Mouse (Mus musculus) gastrocnemius, postnatal 14 days (tissue): ENCODE data around the gene Podxl. TPM values are rescaled to one million over a fixed set of nuclear protein-coding genes. Genes with fewer than 3 reads are reported as not detected.

Experiments
- DNase-seq: peaks from one replicate; pipeline ENCODE4 v3.0.0; 2021; ENCODE audit warnings: mixed read lengths
- intact Hi-C: fragments of 180-260 bp; cut with DNase I; formaldehyde crosslinking; loops from one replicate; pipeline ENCODE4 v1.15.1; 2025; ENCODE audit warnings: low total_unique reads
- total RNA-seq, 2 experiments: library from RNA; stranded (reverse); gene quantifications; 2 replicates each; pipeline ENCODE4 v1.2.3; 2021

The Podxl gene
- total RNA-seq, 2 experiments from 2014 or later, result 24.9 to 30.4 TPM

DNA sequence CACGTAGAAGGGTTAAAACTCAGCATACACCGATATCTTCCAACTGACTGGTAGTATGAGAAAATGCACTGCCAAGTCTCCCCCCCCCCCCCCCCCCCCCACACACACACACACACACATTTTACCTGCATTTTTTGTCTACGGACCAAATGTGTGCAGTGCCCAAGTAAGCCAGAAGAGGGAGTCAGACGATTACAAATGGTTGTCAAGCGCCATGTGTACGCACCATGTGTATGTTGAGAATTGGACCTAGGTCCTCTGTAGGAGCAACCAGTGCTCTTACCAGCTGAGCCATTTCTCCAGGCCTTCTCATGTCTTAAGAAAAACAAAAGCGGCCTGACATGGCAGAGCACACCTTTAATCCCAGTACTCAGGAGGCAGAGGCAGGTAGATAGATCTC is 35.9 kb downstream of the Podxl start:
- DNase-seq, result no peak
- intact Hi-C loops, result loop anchor here (2.0 kb wide), 1 partner anchor 111 kb away; no protein-coding TSS in a partner anchor

DNA sequence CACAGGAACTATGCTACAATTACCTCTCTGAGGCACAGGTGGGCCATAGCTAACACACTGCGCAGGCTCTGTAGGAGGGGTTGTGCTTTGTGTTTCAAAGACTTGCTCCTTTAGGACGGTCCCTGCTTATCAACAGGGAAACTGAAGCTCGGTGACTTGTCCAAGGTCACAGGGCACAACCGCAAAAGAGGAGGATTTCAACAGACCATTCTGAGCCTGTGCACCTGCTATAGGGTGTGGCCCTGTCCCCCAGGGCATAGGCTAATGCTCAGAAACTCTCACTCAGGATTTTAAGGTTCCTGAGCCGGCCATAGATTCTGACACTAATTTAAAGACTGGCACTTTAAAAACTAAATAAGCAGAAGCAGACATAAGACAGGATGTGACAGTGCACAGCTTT is 36.9 kb downstream of the Podxl start:
- no peak for DNase-seq
- intact Hi-C loops, result no loop called here

DNA sequence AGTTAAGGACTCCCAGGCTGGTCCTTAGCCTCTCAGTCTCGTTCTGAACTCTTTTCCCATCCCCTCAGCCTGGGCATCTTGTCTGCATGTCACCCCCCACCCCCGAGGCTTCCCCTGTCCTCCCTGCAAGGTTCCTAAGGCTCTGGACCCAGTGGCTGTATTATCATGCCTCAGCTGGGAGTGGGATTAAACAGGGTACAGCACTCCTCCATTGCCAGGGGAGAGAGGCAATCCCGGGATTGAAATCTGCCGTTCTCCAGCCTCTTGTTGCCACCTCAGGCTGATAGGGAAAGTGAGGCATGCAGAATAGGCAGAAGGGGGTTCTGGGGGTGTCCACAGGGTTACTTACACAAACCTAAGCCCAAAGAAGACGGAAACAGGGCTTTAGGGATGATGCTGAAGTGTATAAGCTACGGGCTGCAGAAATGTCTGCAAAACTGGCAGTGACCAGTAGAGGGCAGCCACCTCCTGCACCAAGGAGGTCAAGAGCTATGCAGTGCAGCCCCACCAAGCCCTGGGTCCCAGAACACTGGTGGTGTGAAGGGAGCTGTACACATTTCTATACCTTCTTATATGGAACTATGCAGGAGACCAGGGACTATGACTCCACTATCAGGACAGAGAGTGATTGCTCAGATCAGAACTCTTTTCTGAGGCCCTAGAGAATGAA is 38.4 kb downstream of the Podxl start:
- DNase-seq, result peak; percentile 52
- intact Hi-C loops, result no loop called here

DNA sequence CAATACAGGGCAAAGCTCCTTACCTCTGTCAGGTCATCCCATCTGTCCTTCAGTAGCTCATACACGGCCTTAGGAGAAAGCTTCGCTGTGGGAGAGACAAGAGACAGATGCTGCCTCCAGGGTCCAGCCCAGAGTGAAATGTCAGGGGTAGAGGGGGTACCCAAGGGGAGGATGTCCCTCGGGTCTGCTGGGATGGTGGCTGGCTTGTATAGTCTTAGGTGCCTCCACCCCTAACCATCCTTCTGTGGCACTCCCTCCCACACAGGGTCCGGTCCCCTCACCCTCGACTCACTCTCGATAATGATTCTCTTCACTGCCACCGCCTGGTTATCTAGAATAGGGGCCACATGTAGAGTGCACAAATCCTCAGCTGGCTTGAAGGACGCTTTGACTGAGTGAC is 39.1 kb downstream of the Podxl start:
- intact Hi-C loops, result no loop called here
- no peak for DNase-seq

DNA sequence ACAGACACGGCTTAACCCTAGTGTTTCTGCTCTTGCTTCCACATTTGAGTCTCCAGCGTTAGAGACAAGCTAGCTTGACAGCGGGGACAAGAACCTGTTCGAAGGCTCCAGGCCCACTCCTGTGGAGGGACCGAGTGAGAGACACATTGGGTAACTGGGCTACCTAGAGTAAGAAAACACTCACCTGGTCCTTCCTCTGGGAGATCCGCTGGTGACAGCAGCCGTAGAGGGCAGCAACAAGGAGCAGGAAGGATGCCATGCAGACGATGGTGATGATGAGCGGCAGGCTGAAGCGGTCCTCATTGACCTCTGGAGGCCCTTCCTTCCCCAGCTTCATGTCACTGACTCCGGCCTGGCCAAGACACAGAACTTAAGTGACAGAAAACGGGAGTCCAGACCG is 39.7 kb downstream of the Podxl start:
- intact Hi-C loops, result no loop called here
- DNase-seq, result no peak

DNA sequence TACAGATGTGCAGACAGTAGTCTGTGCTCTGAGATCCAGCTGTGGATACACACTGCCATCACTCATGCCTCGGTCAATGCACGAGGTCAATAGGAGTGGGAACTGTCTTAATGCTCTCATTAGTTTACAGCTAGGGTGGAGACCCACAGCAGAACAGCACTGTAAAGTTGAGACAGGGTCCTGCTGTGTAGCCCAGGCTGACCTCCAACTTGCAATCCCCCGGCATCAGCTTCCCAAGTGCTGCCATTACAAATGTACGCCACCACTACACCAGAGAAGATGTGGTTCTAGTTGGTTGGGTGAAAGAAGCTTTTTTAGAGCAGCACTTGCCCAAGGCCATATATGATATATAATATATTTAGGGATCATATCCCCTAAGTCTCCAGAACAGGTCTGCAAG is 40.1 kb downstream of the Podxl start:
- DNase-seq, result no peak
- intact Hi-C loops, result no loop called here

DNA sequence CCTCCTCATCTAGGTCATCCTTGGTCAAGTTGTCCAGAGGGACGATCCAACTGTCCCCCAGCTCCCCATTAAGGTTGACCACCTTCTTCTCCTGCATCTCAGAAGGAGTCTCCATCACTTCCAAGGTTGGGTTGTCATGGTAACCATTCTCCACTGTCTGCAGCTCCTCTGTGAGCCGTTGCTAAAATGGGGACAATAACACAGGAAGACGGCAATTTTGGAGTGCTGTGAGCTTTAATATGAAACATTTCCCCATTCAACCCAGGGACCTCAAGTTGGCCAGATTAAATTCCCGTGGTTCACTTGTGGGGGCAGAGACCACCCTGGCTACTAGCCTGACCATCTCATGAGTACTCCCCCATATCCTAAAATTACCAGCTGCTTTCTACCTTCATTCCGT is 40.7 kb downstream of the Podxl start:
- intact Hi-C loops, result no loop called here
- DNase-seq, result no peak

DNA sequence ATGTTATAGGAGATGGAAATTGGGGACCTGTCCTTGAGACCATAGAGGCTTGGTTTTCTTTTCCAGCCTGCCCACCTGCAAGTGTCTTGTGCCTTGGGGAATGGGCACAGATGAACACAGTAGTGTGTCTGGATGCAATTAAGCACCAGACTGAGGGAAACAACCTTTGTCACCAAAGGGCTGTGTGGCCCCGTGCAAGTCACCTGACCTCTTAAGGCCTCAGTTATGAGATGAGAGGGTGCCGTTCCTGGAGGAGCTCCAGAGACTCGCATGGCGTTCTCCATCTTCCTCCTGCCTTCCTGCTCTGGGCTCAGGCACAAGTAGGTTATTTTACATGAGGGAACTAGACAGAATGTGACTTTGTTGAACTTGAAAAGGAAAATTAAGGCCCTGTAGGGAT is 41.3 kb downstream of the Podxl start:
- intact Hi-C loops, result no loop called here
- no peak for DNase-seq

DNA sequence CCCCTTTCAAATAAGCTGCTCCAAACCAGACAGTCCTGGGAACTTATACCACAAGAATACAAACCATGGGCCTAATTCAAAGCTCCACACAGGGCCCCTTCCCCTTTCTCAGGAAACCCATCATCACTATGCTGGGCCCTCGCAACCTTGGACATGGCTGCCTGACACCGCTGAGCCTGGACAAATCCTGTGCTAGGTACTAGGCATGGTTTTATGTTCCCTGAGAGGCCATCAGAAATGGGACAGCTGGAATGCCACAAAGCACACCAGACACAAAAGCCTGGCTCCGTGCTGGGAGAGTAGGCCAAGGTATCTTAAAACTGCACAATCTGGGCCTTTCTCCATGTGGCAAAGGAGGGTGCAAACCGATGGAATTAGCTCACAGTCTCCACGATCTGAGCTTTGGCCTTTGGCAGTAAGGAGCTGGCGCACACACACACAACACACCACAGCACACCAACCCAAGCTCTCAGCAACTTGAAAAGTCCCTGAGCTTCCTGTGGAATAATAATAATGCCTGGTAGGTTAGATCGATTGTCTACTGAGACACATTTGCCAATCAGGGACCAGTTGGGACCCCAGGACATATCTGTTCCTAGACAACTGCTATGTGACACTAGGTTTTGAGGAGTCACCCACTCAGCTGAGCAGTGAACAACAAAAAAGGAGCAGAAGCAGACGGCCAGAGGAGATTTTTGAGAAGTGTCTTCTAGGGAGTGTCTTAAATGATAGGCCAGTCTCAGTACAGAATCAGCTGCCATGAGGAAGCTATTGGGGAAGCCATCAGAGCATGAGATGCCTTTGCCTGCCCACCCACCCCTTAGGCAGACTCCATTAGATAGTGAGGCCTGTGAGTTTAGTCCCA is 42.1 kb downstream of the Podxl start:
- DNase-seq, result no peak

DNA sequence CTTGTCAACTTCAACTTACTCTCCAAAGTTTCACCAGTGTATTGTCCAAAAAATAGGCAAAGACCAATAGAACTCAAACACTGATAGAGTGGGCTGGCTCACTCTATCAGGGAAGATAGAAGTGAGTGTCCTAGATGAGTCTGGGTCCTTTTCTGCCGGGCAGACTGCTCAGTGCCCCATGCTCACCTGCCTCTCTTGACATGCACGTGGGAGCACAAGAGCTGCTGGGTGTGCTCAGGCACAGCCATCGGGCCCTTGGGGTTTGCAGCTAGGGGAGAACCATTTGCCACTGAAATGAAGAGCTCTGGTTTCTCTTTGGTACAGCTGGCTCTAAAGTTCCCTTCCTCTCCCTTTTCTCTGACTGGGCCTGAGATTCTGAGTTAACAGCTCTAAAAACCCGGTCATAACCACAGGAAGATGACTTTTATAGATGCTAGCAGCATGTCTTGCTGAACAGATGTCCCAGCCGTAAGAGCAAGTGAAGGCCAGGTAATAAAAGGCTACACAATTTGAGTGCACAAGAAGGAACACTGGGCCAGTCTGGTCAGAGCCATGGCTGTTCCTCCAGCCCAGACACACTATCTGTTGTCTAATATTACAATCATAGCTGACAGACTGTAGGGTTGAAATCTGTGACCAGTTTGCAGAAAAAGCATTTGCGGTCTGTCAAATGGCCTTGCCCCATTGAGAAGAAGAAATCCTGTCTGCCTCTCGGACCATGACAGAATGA is 43.1 kb downstream of the Podxl start:
- no peak for DNase-seq
- intact Hi-C loops, result no loop called here

More for the DNA sequence above, 42.1 kb downstream of the Podxl start:
- intact Hi-C loops, result no loop called here

DNA sequence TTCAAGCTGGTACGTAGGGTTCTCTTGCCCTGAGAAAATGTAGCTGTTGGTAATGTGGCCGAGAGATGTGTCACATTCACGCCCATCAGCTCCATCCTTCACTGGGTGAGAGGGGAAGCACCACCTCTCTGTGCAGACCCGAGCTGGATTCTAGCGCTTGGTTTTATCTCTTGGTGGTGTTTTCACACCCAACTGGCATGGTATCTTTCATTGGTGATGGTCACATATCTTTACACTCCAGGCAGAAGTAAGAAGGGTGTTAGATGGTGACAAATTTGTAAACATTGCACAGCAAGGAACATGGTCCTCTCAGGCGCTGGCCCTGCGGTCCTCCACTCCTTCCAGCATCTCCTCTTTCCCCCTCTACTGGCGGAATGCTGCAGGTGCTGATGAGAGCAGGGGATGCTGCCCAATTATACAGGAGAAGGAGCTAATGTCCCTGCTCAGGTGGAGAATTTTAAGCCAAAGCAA is 44.7 kb downstream of the Podxl start:
- intact Hi-C loops, result no loop called here
- no peak for DNase-seq

DNA sequence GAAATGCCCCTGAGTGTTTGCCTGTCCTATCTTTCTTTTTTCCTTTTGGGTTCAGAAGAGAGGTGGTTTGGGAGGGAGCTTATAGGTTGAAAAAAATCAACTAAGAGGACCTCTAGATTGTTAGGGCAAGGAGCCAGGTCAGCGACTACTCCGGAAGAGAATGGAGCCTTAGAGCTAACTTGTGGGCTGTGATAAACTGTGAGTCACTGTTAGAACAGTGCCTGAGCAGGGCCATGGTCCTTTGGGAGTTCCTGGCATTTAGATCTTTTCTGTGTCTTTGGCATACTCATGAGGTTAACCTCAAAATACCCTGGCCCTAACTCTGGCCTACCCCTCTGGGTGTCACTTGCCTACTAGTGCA is 45.5 kb downstream of the Podxl start:
- no peak for DNase-seq
- intact Hi-C loops, result no loop called here

DNA sequence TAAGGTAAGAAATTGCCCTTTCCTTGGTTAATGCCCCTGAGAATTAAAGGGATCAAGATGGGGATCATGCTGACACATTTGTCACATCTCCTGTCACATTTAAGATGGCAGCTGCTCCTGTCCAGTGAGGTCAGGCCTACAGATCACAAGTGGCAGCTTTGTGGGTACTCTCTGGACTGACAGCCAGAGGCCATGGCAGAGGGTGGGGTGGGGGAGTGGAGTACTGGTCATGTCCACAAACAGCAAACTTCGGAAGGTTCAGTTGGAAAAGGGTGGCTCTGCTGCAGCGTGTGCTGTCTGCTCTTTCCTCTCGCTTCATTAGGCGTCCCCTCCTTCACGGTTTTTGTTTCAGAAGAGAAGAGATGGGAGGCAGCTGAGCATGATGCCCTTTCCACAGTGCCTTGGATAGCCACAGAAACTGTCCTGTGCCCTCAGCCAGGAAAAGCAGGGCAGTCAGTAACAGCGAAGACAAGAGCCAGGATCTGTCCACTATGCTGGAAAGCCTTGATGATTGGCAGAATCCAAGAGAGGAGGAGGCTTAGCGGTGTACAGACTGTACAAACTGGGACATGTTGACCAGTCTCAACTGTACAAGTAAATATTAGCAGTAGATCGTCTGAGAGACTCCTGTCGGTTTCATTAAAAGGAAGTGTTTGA is 46.0 kb downstream of the Podxl start:
- no peak for DNase-seq
- intact Hi-C loops, result no loop called here

DNA sequence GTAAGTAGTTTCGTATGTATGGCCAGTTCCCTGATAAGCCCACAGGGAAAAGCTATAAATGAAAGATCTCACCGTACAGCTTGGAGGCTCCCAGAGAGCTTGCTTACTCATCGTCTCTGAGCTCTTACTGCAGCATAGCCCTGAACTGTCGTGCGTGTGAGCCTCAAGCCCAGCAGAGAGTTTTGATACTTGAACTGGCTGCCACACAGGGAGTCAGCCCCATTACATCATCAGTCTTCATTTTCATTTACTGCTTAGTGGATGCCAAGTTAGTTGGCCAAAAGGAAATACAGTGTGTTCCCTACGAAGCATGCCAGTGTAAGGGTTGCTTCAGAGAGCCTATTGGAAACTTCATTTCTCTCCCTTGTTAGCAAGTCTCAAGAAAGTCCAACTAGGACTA is 50.1 kb downstream of the Podxl start:
- intact Hi-C loops, result no loop called here
- DNase-seq, result no peak

DNA sequence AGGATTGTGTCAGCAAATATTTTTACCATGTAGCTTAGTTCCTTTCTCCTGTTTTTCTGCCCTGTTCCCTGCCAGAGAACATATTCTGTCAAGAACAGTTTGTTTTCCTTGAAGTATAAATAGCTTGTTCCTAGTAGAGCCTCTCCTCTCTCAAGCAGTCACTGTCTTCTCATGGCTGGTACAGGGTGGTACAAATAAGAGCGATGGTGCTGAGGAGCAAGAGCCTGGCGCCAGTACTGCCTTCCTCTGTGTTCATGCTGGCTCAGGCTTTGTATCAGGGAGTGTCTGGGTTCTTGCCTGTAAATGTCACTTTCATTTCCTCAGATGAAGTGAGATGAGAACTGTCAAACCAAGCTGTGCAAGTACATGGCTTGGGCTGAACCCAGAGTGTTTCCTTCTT is 61.2 kb downstream of the Podxl start:
- intact Hi-C loops, result no loop called here
- DNase-seq, result no peak

DNA sequence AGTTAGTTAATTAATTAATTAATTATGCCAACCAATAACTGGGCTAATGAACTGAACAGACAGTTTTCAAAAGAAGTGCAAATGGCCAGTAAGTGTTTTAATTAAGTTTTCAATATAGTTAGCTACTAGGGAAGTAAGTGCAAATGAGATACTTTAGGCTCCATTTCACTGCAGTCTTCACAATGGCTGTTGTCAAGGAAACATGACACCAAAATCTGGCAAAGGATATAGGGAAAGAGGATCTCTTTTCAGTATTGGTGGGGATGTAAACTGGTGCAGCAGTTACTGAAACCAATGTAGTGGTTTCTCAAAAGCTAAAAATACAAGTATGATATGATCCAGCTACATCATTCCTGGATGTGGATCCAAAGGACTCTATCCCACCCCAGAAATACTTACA is 63.1 kb downstream of the Podxl start:
- DNase-seq, result no peak
- intact Hi-C loops, result no loop called here

DNA sequence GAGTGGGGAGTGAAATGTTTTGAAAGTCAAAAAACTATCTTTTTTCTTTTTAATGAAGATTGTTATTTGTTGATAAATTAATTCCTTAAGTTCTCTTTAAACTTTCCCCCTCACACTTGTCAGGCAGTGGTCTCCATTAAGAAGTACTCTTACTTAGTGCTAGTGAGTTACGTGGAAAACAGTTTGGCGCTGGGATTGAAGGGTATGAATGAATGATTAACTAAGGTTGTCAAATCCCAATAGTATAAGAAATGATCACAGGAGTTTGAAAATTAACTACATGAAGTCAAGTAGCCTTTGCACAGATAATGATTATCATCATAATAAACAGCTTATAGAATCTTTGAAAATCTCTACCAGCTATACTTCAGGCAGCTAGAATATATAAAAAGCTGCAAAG is 63.5 kb downstream of the Podxl start:
- intact Hi-C loops, result no loop called here
- DNase-seq, result no peak

DNA sequence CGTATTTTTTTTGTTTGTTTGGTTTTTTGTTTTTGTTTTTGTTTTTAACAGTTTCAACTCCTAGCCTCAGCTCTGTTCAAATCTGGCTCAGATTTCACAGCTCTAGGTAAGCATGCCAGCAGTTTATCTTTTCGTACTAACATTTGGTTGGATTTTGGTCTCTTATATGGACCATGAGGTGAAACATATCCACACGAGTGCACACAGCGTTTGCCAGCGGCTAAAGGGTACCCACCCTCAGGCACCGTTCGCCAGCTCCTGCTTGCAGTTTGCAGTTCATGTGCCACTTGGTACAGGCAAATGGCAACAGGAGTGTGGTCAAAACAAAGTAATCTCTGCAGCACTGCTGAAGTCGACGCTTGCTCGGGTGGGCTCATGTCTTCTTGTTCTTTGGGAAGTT is 63.9 kb downstream of the Podxl start:
- DNase-seq, result no peak
- intact Hi-C loops, result no loop called here

DNA sequence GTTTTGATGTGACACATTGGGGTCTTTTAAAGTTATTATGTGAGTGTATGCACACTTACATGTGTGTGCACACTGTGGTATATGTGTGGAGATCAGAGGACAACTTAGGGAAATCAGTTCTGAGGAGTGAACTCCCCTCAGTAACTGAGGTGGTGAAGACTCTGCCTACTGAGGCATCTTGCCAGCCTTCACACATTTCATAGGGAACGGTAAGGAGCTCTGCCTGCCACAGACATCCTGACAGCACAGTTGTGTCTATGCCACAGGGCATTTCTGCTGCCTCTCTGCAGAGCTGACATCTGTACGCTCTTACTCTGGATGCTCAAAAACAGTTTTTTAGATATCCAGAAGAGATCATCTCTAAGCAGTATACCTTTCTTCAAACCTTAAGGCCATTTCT is 67.6 kb downstream of the Podxl start:
- DNase-seq, result no peak
- intact Hi-C loops, result no loop called here

DNA sequence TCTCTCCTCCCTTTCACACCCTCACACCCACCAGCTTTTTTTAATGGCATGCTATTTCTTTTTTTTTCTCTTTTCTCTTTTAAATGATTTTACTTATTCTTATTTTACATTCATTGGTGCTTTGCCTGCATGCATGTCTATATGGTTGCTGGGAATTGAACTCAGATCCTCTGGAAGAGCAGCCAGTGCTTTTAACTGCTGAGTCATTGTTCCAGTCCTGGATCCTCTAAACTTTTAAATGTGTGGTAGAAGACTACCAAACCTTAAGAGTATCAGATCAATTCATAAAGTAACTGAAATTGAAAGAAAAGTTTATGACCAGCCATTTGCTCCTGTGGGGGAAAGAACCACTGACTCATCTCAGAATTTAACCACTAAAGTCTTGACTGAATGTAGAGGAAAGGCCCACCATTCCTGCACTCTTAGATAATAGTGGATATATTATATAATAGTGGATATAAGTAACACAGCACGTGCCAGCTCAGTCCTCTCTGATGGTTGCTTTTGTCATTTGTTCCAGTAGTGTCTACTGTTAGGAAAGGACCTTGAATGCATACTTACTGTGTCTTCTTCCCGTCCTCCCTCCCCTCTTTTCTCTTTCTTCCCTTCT is 68.6 kb downstream of the Podxl start:
- intact Hi-C loops, result no loop called here

More for the DNA sequence above, 68.6 kb downstream of the Podxl start:
- DNase-seq, result no peak
